Mouse (Mus musculus): ENCODE measurements around the gene Mrps18a. TPM values are rescaled to one million over a fixed set of nuclear protein-coding genes. Genes with fewer than 3 reads are reported as not detected.
A peak's percentile ranks its signal among the peaks of the same experiment; 100 is the strongest.

Gene Mrps18a
- 60.7 and 64.6 TPM in 2 replicates for polyA plus RNA-seq (2015; fragmentation: Nextera tagmentation; extraction: Ambion mirVana)

GRCm38 (mm10) chr17:46110402-46111289, at the start of gene Mrps18a:
Gene Mrps18a (plus strand): TSS chr17:46110986.
- peak within 1 kb of the TSS; percentile 64; the same call in 1 of the 2 replicates for H3K27ac ChIP-seq (replicated peaks)
- H3K4me2 ChIP-seq: peak within 1 kb of the TSS; percentile 91
- H3K27me3 ChIP-seq: peaks cover 23% of the 10 kb centered on the region
- ATAC-seq (ENCODE audit: insufficient read depth): peak; percentile 79
- peak within 1 kb of the TSS; percentile 75 for H3K4me3 ChIP-seq (replicated peaks)
- H3K36me3 ChIP-seq (replicated peaks): no peaks in the 10 kb centered on the region
- 4% methylated on average over 38 of the region's 38 CpGs for WGBS (ENCODE audit: insufficient replicate concordance)
- peaks cover 21% of the 10 kb centered on the region for H3K4me1 ChIP-seq (replicated peaks)
- peak within 1 kb of the TSS; percentile 68 for H3K9ac ChIP-seq
- H3K9me3 ChIP-seq (replicated peaks): no peaks in the 10 kb centered on the region

DNA sequence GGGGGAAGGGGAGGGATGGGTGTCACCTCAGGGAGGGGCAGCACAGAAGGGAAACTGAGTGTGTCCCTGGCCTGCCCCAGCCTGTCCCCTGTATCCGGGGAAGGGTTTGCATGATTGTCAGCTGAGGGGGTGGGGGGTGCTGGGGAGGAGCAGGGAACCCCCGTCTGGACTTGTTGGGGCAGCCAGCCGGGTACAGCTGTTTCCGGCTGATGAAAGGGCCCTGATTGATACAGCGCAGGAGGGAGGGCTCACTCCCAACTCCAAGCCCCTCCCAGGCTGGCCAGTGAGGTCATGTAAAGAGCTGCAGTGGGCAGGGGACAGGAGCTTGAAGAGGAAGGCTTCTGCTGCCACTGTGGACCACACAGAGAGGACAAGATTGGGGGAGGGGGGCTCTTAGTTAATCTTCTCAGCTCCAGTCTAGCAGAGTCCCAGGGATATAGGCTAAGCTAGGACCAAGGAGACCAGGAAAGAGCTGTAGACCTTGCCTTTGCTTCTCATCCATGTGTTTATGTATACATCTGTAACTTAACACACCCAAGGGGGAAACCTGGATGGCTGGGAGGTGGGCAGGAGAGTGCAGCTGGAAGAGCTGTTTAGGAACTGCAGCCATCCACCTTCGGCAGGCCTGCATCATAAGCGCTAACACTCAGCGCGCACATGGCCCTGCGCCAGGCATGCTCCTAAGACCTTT, 47.4 kb upstream of the Mrps18a start:
- Histone ChIP-seq H3K9ac (no peak overlapping the region), H3K27me3 (0 out of 2 replicates have a peak, but pooled peaks cover 3% of the 10 kb centered on the region), H3K4me3 (replicated peaks) (no peak overlapping the region), H3K4me1 (replicated peaks) (0 out of 2 replicates have a peak, but pooled peaks cover 17% of the 10 kb centered on the region), H3K27ac (replicated peaks) (no peak overlapping the region), H3K9me3 (replicated peaks) (no peaks in the 10 kb centered on the region), H3K4me2 (no peak overlapping the region), H3K36me3 (replicated peaks) (no peaks in the 10 kb centered on the region)
- WGBS (ENCODE audit: insufficient replicate concordance): 34% methylated on average over 10 of the region's 10 CpGs
- peak; percentile 54; the same call in 1 of the 2 replicates for ATAC-seq (ENCODE audit: insufficient read depth)

DNA sequence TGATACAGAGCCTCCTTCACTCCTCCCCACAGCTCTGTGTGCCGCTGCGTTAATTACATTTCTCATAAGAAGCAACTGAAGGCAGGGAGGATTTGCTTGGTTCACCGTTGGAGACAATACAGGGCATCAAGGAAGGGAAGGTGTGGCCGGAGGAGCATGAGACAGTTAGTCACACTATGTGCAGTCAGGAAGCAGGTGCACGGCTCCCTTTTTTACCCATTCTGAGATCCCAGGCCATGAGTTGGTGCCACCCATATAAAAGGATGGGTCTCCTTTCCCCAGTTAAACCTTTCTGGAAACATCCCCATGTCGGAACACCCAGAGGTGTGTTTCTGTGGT, 46.8 kb upstream of the Mrps18a start:
- no peak overlapping the region for H3K4me2 ChIP-seq
- no peaks in the 10 kb centered on the region for H3K36me3 ChIP-seq (replicated peaks)
- WGBS (ENCODE audit: insufficient replicate concordance): 48% methylated on average over 6 of the region's 6 CpGs

DNA sequence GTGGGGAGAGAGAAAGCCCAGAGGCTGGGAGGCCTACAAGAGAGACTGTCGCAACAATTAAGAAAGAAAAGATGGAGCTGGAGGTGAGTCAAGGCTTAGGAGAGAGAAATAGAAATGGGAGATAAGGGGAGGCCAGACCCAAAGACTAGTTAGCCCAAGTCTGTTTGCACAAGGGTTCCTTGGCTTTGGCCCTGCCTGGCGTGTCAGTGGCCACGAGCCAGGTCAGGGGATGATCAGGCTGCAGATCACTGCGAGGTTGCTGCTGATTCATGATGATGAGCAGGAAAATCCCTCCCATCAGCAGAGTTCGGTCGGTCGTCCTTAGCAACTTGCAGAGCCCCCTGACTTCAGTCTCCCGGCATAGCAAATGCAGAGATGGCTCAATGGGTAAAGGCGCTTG, 40.7 kb upstream of the Mrps18a start:
- H3K27me3 ChIP-seq: no peaks in the 10 kb centered on the region
- H3K9ac ChIP-seq: no peak overlapping the region
- no peak overlapping the region for H3K4me3 ChIP-seq (replicated peaks)
- no peak overlapping the region for H3K27ac ChIP-seq (replicated peaks)
- H3K36me3 ChIP-seq (replicated peaks): no peaks in the 10 kb centered on the region
- no peak overlapping the region for H3K4me2 ChIP-seq
- no peak for ATAC-seq (ENCODE audit: insufficient read depth)
- peaks cover 21% of the 10 kb centered on the region for H3K4me1 ChIP-seq (replicated peaks)
- 46% methylated on average over 9 of the region's 9 CpGs for WGBS (ENCODE audit: insufficient replicate concordance)
- no peaks in the 10 kb centered on the region for H3K9me3 ChIP-seq (replicated peaks)

More for the DNA sequence above, 46.8 kb upstream of the Mrps18a start:
- H3K9me3 ChIP-seq (replicated peaks): no peaks in the 10 kb centered on the region
- no peak overlapping the region for H3K4me3 ChIP-seq (replicated peaks)
- H3K4me1 ChIP-seq (replicated peaks): 0 out of 2 replicates have a peak, but pooled peaks cover 17% of the 10 kb centered on the region
- no peak overlapping the region for H3K9ac ChIP-seq
- 0 out of 2 replicates have a peak, but pooled peaks cover 3% of the 10 kb centered on the region for H3K27me3 ChIP-seq
- H3K27ac ChIP-seq (replicated peaks): no peak overlapping the region
- ATAC-seq (ENCODE audit: insufficient read depth): no peak

- H3K9ac ChIP-seq: no peak overlapping the region
- peaks cover 24% of the 10 kb centered on the region for H3K4me1 ChIP-seq (replicated peaks)
- H3K4me3 ChIP-seq (replicated peaks): no peak overlapping the region
- no peaks in the 10 kb centered on the region for H3K27me3 ChIP-seq
- H3K27ac ChIP-seq (replicated peaks): no peak overlapping the region
- ATAC-seq (ENCODE audit: insufficient read depth): no peak
- H3K4me2 ChIP-seq: no peak overlapping the region
- WGBS (ENCODE audit: insufficient replicate concordance): 66% methylated on average over 3 of the region's 3 CpGs
- no peaks in the 10 kb centered on the region for H3K9me3 ChIP-seq (replicated peaks)
- no peaks in the 10 kb centered on the region for H3K36me3 ChIP-seq (replicated peaks)
These were observed 39.3 kb upstream of the Mrps18a start for GRCm38 (mm10) chr17:46071531-46071930.

GRCm38 (mm10) chr17:46073730-46074301, 37.0 kb upstream of the Mrps18a start:
- WGBS (ENCODE audit: insufficient replicate concordance): 3% methylated on average over 23 of the region's 23 CpGs
- Histone ChIP-seq H3K9ac (no peak overlapping the region), H3K4me3 (replicated peaks) (peak overlapping the region; percentile 28), H3K27ac (replicated peaks) (0 out of 2 replicates have a peak overlapping the region, but pooled peaks have one; percentile 19), H3K27me3 (no peaks in the 10 kb centered on the region), H3K4me1 (replicated peaks) (peaks cover 24% of the 10 kb centered on the region), H3K4me2 (peak overlapping the region; percentile 62), H3K36me3 (replicated peaks) (no peaks in the 10 kb centered on the region), H3K9me3 (replicated peaks) (no peaks in the 10 kb centered on the region)
- peak; percentile 77 for ATAC-seq (ENCODE audit: insufficient read depth)

- Histone ChIP-seq H3K4me2 (peak overlapping the region; percentile 62), H3K9ac (no peak overlapping the region), H3K4me1 (replicated peaks) (peaks cover 24% of the 10 kb centered on the region), H3K4me3 (replicated peaks) (peak overlapping the region; percentile 28), H3K36me3 (replicated peaks) (no peaks in the 10 kb centered on the region), H3K9me3 (replicated peaks) (no peaks in the 10 kb centered on the region), H3K27ac (replicated peaks) (no peak overlapping the region), H3K27me3 (no peaks in the 10 kb centered on the region)
- WGBS (ENCODE audit: insufficient replicate concordance): 18% methylated on average over 7 of the region's 7 CpGs
- ATAC-seq (ENCODE audit: insufficient read depth): no peak
These were observed 36.2 kb upstream of the Mrps18a start for GRCm38 (mm10) chr17:46074398-46075115.

GRCm38 (mm10) chr17:46075116-46075485, 35.7 kb upstream of the Mrps18a start:
- ATAC-seq (ENCODE audit: insufficient read depth): no peak
- 21% methylated on average over 3 of the region's 3 CpGs for WGBS (ENCODE audit: insufficient replicate concordance)
- no peak overlapping the region for H3K9ac ChIP-seq

GRCm38 (mm10) chr17:46075551-46076259, 35.1 kb upstream of the Mrps18a start:
- Histone ChIP-seq H3K9ac (no peak overlapping the region), H3K9me3 (replicated peaks) (no peaks in the 10 kb centered on the region), H3K27ac (replicated peaks) (no peak overlapping the region), H3K4me2 (no peak overlapping the region), H3K4me3 (replicated peaks) (no peak overlapping the region), H3K36me3 (replicated peaks) (no peaks in the 10 kb centered on the region), H3K27me3 (no peaks in the 10 kb centered on the region), H3K4me1 (replicated peaks) (peaks cover 24% of the 10 kb centered on the region)
- no peak for ATAC-seq (ENCODE audit: insufficient read depth)
- 47% methylated on average over 5 of the region's 5 CpGs for WGBS (ENCODE audit: insufficient replicate concordance)

More at GRCm38 (mm10) chr17:46075116-46075485, 35.7 kb upstream of the Mrps18a start:
- Histone ChIP-seq H3K4me2 (no peak overlapping the region), H3K4me1 (replicated peaks) (peaks cover 24% of the 10 kb centered on the region), H3K4me3 (replicated peaks) (no peak overlapping the region), H3K36me3 (replicated peaks) (no peaks in the 10 kb centered on the region), H3K27me3 (no peaks in the 10 kb centered on the region), H3K9me3 (replicated peaks) (no peaks in the 10 kb centered on the region), H3K27ac (replicated peaks) (no peak overlapping the region)

DNA sequence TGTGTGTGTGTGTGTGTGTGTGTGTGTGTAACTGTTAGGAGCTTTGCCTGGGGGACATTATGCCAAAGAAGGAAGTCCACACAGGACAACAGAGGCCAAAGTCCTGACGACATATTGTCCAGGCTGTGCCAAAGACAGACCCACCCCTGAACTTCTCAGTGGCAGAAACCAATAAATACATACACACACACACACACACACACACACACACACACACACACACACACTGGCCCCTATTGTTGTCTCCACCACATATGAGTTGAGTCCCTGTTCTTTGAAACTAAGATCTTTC, 34.6 kb upstream of the Mrps18a start:
- H3K4me2 ChIP-seq: no peak overlapping the region
- H3K36me3 ChIP-seq (replicated peaks): no peaks in the 10 kb centered on the region
- 38% methylated on average over 1 of the region's 1 CpGs for WGBS (ENCODE audit: insufficient replicate concordance)
- no peak overlapping the region for H3K27ac ChIP-seq (replicated peaks)
- peaks cover 24% of the 10 kb centered on the region for H3K4me1 ChIP-seq (replicated peaks)
- ATAC-seq (ENCODE audit: insufficient read depth): no peak
- H3K27me3 ChIP-seq: no peaks in the 10 kb centered on the region
- no peaks in the 10 kb centered on the region for H3K9me3 ChIP-seq (replicated peaks)
- no peak overlapping the region for H3K9ac ChIP-seq
- H3K4me3 ChIP-seq (replicated peaks): no peak overlapping the region
